ENCODE assay signal across 21 mouse cellular contexts in the genomic region with DNA sequence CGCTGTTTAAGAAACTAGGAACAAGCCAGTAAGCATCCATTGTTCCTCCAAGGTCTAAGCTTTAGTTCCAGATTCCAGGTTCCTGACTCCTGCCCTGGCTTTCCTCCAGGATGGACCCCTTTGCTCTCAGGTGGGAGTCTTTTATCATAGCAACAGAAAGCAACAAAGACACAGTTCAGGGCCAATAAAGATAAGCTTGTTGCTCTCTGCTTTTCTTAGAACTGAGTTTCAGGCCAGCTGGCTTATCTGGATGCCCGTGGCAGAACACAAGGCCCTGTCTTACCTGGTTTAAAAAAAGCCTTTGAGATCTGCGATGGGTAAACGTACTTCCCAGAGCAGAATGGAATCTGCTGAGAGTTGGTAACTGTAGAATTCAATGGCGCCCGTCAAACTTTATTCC. TPM values are rescaled to one million over a fixed set of nuclear protein-coding genes. Genes with fewer than 3 reads are reported as not detected.
DNase-seq lines count a peak whose midpoint lies in the region; ATAC-seq lines count a peak whose summit lies in the region.
"Had no signal": no experiment of that assay in that cellular context is flagged by ENCODE, and none has a peak within 500 bp of the region (broad histone marks: within the 10 kb centered on the region; RNA-seq: fewer than 3 reads in every experiment).

No protein-coding gene starts in this region.

- DNase-seq in testis, postnatal 14 days (ENCODE audit: low spot score) = peak; percentile 50
- no peak for DNase-seq in testis, postnatal 10 days (ENCODE audit: low spot score)
- DNase-seq in right cerebral cortex, adult 2 months (ENCODE audit: low spot score in 2 of 2) = no peak
- no peak for DNase-seq in adrenal gland, postnatal 14 days
- no peak for DNase-seq in gastrocnemius, adult 8-10 months (ENCODE audit: low spot score in 2 of 2)
- DNase-seq: adrenal gland, adult 2 months; cerebellum, adult 18-20 months; cerebellum, adult 9-11 months; cerebellum, postnatal 36 days; gastrocnemius, postnatal 25 days; heart, adult 11 months; heart, postnatal 14 days had no signal

- no peaks in the 10 kb centered on the region for H3K27me3 ChIP-seq in liver, embryonic 12.5 days (replicated peaks)
- no peaks in the 10 kb centered on the region for H3K27me3 ChIP-seq in liver, embryonic 16.5 days (ENCODE audit: control insufficient read depth, insufficient read depth, low read depth, low read length)
- 0 out of 2 replicates have a peak, but pooled peaks cover 2% of the 10 kb centered on the region for H3K27me3 ChIP-seq in heart, embryonic 11.5 days (ENCODE audit: control insufficient read depth, insufficient read depth, low read length)
- H3K27me3 ChIP-seq: embryonic facial prominence, embryonic 13.5 days; forebrain, embryonic 12.5 days; heart, embryonic 15.5 days; hindbrain, embryonic 13.5 days had no signal

- H3K9ac ChIP-seq in liver, embryonic 12.5 days = no peak overlapping the region
- no peak overlapping the region for H3K9ac ChIP-seq in liver, embryonic 16.5 days (ENCODE audit: low read depth, low read length)
- no peak overlapping the region for H3K9ac ChIP-seq in heart, embryonic 11.5 days (ENCODE audit: low read depth, low read length)
- H3K9ac ChIP-seq: embryonic facial prominence, embryonic 13.5 days; forebrain, embryonic 12.5 days; heart, embryonic 15.5 days; hindbrain, embryonic 13.5 days had no signal

- H3K4me1 ChIP-seq in liver, embryonic 12.5 days = peaks cover 81% of the 10 kb centered on the region
- peaks cover 12% of the 10 kb centered on the region for H3K4me1 ChIP-seq in liver, embryonic 16.5 days (ENCODE audit: control insufficient read depth, low read depth, low read length)
- no peaks in the 10 kb centered on the region; the same call in none of the 2 replicates for H3K4me1 ChIP-seq in heart, embryonic 11.5 days (ENCODE audit: control insufficient read depth, insufficient read depth, low read length)

- WGBS in liver, embryonic 12.5 days (ENCODE audit: insufficient replicate concordance) = 54% methylated on average over 6 of the region's 6 CpGs
- 47% methylated on average over 6 of the region's 6 CpGs for WGBS in liver, embryonic 16.5 days (ENCODE audit: insufficient replicate concordance)
- 66% methylated on average over 6 of the region's 6 CpGs for WGBS in heart, embryonic 11.5 days (ENCODE audit: insufficient replicate concordance)

- H3K9me3 ChIP-seq in liver, embryonic 12.5 days (replicated peaks) = no peaks in the 10 kb centered on the region
- H3K9me3 ChIP-seq in liver, embryonic 16.5 days (replicated peaks; ENCODE audit: control insufficient read depth, low read length) = no peaks in the 10 kb centered on the region
- H3K9me3 ChIP-seq in heart, embryonic 11.5 days (replicated peaks; ENCODE audit: control insufficient read depth, low read length) = no peaks in the 10 kb centered on the region
- H3K9me3 ChIP-seq: embryonic facial prominence, embryonic 13.5 days; forebrain, embryonic 12.5 days; heart, embryonic 15.5 days; hindbrain, embryonic 13.5 days had no signal

- peak overlapping the region; percentile 66 for H3K27ac ChIP-seq in liver, embryonic 12.5 days
- H3K27ac ChIP-seq in liver, embryonic 16.5 days (ENCODE audit: low read length) = 0 out of 2 replicates have a peak overlapping the region, but pooled peaks have one; percentile 11
- H3K27ac ChIP-seq in heart, embryonic 11.5 days (ENCODE audit: low read depth, low read length) = no peak overlapping the region
- H3K27ac ChIP-seq: embryonic facial prominence, embryonic 13.5 days; forebrain, embryonic 12.5 days; heart, embryonic 15.5 days; hindbrain, embryonic 13.5 days; hindbrain, postnatal 0 days had no signal

- peak; percentile 74; the same call in 1 of the 2 replicates for ATAC-seq in liver, embryonic 12.5 days
- peak; percentile 47; the same call in 1 of the 2 replicates for ATAC-seq in liver, embryonic 16.5 days (ENCODE audit: low read depth)
- ATAC-seq in heart, embryonic 11.5 days (replicated peaks; ENCODE audit: insufficient number of reproducible peaks, low FRiP score, low TSS enrichment) = no peak
- ATAC-seq: forebrain, embryonic 16.5 days; hindbrain, postnatal 0 days had no signal

- H3K36me3 ChIP-seq in liver, embryonic 12.5 days = peaks cover 11% of the 10 kb centered on the region
- H3K36me3 ChIP-seq in liver, embryonic 16.5 days (ENCODE audit: control insufficient read depth, insufficient read depth) = no peaks in the 10 kb centered on the region; the same call in 1 of the 2 replicates
- H3K36me3 ChIP-seq in heart, embryonic 11.5 days (ENCODE audit: control insufficient read depth, insufficient read depth, low read length) = no peaks in the 10 kb centered on the region
- H3K36me3 ChIP-seq: embryonic facial prominence, embryonic 13.5 days; forebrain, embryonic 12.5 days; heart, embryonic 15.5 days; hindbrain, embryonic 13.5 days had no signal

- H3K4me3 ChIP-seq in liver, embryonic 12.5 days = no peak overlapping the region
- H3K4me3 ChIP-seq in liver, embryonic 16.5 days (ENCODE audit: low read depth, low read length) = no peak overlapping the region
- no peak overlapping the region for H3K4me3 ChIP-seq in heart, embryonic 11.5 days (ENCODE audit: low read depth, low read length)
- H3K4me3 ChIP-seq: embryonic facial prominence, embryonic 13.5 days; forebrain, embryonic 12.5 days; heart, embryonic 15.5 days; hindbrain, embryonic 13.5 days had no signal

- peak overlapping the region; percentile 20 for H3K4me2 ChIP-seq in liver, embryonic 12.5 days
- no peak overlapping the region for H3K4me2 ChIP-seq in liver, embryonic 16.5 days (ENCODE audit: low read depth, low read length)
- H3K4me2 ChIP-seq in heart, embryonic 11.5 days = no peak overlapping the region
- H3K4me2 ChIP-seq: embryonic facial prominence, embryonic 13.5 days; forebrain, embryonic 12.5 days; heart, embryonic 15.5 days; hindbrain, embryonic 13.5 days had no signal

RNA-seq across cellular contexts. Expression of a gene that starts 42.4 kb away (rescaled TPM):
- 1.9 TPM in 2 replicates for polyA plus RNA-seq in liver, embryonic 12.5 days (2016; fragmentation: Nextera tagmentation; extraction: Ambion mirVana)
- 0.93 and 1.0 TPM in 2 replicates for polyA plus RNA-seq in liver, embryonic 16.5 days (2015; fragmentation: Nextera tagmentation; extraction: Ambion mirVana)
- 3.0 and 3.1 TPM in 2 replicates for polyA plus RNA-seq in heart, embryonic 11.5 days (2014; fragmentation: Nextera tagmentation; extraction: Ambion mirVana)
- 31.8 and 33.6 TPM in 2 replicates for total RNA-seq in adrenal gland, postnatal 14 days (2021)
- 1 to 10 TPM in 3 of 4 experiments, under 1 TPM in 1; 0.61 to 1.5 (median 1.2) TPM for total RNA-seq in gastrocnemius, adult 8-10 months (2022)
